Mouse (Mus musculus): Measurements from ENCODE around the gene Tarm1.
A peak's percentile ranks its signal among the peaks of the same experiment; 100 is the strongest.

Tarm1 gene

DNA sequence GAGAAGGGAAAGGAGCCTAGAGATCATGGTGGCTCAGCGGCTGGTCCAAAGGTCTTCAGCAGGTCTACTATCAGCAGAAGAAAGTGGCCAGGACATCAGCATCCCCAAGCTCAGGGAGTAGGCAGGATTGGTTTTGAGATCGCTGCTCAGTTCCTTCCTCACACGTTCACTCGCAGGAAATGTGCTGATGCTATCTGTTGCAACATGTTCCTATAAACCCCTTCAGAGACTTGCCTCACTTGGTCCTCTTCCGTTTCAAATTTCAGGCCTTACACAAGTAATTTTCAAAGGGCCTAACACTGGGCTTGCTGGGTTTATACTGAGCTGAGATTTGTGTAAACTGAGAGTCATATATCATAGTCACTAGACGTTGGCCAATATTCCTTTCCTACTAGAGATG, at the start of gene Tarm1:
Tarm1 (minus strand) TSS at position 186 of the 400 bp plus-strand sequence.
- DNase-seq, result no peak

GRCm38 (mm10) chr7:3505913-3506312, 3.5 kb upstream of the Tarm1 start:
- DNase-seq, result no peak

DNA sequence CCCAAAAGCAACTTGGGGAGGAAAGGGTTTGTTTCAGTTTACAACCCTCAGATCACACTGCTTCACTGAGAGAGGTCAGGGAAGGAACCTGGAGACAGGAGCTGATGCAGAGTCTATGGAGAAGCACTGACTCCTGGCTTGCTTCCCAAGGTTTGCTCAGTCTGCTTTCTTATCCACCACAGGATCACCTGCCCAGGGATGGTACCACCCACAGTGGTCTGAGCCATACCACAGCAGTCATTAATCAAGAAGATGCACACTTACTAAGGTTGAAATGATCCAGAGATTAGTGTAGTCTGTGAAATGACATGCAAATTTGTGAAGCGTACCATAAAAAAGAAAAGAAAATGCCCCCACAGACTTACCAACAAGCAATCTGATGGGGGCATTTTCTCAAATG, 2.0 kb downstream of the Tarm1 start:
- DNase-seq, result no peak

DNA sequence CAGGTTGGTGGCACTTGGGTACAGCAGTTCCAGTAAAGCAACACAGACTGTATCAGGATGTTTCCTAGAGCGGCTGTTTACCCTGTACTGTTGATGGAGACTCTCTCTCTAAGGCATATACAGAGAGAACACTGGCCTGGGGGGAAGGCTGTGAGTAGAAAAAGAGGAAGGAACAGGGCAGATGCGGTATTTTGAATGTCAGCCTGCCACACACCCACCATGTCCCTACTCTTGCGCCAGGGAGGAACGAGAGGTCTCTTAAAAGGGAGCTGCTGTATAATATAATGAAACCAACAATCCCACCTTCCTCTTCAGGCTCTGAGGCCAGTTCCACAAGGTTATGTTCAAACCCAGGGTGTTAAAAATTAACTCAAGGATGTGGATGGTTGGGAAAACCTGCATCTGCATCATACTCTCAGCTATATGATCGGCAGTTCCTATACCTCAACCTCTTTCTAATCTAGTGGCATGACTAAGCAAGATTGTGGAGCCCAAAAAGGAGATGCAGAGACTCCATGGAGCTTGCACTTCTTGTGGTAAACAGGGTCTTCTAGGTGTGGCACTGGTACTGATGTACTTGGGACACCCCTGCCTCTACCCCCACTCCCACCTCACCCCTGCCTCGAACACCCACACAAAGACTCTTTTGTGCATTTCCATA, 20.3 kb downstream of the Tarm1 start:
- DNase-seq, result no peak

DNA sequence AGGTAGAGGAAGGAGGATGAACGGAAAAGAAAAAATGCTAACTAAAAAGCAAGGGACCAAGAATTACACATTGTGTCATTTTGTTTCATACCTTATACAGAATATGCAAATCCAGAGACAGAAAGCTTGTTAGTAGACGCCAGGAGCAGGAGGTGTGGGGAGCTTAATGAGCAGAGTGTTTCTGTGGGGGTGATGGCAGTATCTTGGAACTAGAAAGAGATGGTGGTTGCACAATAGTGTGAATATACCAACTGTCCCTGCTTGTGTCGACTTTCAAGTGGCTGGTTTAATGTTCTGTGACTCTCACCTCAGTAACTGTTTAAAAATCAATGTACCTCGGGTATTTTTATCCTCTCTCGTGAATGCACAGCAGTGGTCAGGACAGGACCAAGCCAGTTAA, 25.7 kb downstream of the Tarm1 start:
- no peak for DNase-seq

DNA sequence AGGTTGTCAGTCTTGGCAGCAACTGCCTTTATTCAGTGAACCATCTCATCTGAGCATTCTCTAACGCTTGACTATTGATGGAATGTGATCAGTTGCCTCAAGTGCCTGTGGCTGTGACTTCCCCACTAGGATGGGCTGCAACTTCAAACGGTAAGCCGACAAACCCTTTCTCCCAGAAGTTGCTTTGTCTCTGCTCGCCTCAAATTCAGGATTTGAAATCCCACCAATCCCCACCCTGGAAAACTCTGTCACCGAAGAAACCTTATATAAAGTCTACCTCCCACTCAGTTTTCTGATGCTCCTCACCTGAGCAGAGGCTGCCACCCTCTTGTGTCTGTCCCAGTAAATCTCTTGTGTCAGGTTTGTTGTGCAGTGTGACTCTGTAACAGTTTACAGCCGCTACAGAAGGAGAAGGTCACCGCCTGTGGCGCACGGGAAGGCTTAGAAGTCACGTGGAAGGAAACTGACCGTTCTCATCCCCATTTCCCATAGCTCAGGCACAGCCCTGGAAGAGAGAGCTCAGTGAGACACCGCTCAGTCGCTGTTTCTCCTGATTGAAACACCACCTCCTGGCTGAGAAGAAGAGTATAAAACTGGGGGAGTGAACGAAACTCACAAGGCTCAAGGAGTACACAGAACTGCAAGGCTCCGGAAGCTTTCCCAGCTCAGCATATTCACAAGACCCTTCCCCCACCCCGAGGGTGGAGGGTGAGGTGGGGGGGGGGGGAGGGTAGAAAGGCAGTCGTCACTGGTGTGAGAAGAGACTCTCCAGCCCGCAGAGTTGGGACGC, 27.9 kb downstream of the Tarm1 start:
- DNase-seq, result no peak

DNA sequence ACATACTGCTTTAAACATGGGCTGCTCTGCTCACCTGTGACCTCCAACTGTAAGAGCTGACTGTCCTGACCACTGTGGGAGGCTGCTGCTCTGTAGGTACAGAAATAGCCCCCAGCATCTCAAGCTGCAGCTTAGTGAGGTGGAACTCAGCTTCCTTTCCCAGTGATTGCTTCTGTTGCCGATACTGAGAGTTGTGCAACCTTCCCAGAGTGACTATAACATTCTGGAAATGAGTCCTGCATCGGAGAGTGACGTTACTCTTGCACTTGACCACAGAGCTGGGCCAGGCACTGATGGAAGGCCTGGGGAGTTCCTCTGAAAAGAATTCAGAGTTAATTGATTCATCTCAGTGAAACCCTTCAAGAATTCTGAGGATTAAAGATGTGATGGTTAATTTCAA, 29.6 kb downstream of the Tarm1 start:
- no peak for DNase-seq

DNA sequence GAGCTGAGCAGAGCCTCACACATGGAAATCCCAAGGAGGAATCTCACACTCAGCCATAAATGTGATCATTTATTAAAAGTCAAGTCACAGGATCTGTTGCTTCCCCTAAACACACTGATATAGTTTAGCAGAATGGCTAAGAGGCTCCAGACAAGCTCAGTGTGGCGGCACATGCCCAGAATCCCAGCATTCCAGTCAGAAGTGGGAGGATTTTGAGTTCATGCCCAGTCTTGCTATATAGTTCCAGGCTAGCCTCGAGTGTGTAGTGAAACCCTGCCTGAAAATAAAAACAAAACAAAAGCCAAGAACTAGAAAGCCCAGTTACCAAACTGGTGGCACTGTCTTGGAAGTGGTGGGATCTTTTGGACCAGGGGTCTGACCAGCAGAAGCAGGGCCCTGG, 33.8 kb downstream of the Tarm1 start:
- no peak for DNase-seq

DNA sequence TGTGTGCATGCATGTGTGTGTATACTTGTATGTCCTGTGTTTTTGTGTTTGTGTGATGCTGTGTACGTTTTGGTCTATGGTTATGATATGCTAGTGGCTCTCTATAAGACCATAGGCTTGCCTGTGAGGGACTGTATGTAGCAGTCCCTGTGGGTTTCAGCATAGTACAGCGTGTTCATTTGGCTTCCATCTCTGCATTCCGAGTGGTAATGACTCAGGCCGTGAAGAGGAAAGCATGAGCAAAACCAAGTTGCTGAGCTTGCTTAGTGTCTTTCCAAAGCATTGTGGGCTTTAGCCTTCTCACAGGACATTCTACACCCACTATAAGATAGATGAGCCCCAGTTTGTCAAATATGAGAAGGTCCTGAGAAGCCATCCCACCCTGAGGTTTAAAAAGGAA, 39.1 kb downstream of the Tarm1 start:
- no peak for DNase-seq

GRCm38 (mm10) chr7:3460261-3460660, 42.2 kb downstream of the Tarm1 start:
- DNase-seq, result no peak

DNA sequence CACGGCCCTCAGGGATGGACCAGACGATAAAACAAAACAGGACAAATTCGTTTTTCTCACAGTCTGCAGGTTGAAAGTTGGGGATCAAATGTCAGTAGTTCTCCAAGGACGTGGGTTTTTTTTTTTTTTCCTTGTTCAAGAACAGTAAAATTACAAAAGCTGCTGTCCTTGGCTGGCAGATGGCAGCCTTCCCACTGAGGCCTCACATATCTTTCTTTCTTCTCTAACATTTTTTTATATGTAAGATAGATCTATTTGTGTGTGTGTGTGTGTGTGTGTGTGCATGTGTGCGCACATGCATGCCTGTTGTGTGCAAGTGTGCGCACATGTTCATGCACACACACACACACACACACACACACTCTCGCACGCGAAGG, 44.6 kb downstream of the Tarm1 start:
- no peak for DNase-seq

DNA sequence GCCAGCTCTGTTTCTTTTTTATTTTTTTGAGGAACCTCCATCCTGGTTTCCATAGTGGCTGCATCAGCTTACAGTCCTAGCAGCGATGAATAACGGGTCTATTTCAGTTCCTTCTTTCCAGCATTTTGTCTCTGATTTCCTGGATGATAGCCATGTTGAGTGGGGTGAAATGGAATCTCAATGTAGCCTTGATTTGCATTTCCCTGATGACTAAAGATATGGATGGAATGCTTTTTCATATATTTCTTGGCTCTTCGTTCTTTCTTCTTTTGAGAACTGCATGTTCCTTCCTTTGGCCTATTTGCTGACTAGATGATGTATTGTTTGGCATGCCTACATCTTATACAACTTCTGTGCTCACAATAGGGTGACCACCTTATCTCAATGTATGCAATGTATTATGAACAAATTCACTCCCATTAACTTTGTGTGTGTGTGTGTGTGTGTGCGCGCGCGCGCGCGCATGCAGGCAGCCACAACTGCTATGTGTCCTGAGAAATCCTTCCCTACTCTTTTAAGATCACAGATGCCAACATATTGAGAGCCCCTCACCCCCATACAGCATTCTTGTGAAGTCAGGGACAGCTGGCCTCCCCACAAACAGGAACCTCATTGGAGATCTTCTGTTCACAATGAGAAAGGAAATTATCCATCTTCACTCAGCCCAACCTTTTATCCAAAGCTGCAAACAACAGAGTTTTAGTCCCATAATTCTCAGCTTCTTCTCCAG, 45.1 kb downstream of the Tarm1 start:
- DNase-seq, result no peak

DNA sequence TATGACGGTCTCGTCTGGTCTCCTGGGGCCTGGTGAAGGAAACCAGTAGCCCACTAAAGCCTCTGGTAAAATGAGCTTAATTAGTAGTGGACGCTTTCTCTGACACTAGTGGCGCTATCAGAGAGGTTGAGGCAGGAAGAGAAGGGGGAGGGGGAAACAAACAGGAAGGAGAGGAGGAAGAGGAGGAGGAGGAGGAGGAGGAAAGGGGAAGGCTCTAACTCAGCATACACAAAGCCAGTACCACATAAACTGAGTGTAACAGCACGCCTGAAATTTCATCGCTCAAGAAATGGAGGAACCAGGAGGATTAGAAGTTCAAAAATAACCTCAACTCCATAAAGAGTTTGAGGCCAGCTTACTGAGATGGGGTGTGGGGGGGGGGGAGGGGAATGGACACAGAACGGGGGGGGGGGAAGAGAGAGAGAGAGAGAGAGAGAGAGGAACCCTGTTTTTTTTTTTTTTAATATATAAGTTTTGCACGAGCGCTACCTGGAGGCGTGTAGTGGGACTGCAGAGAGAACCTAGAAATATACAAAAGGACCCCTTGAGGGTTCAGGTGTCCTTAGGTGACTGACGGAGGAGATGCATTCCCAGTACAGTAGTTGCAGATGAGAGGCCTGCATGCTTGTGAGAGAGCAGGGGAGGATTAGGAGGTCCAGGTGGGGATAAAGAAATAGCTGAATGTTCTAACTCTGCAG, 48.8 kb downstream of the Tarm1 start:
- DNase-seq, result no peak

- DNase-seq, result no peak
Measured at GRCm38 (mm10) chr7:3452821-3453485, 49.5 kb downstream of the Tarm1 start.

DNA sequence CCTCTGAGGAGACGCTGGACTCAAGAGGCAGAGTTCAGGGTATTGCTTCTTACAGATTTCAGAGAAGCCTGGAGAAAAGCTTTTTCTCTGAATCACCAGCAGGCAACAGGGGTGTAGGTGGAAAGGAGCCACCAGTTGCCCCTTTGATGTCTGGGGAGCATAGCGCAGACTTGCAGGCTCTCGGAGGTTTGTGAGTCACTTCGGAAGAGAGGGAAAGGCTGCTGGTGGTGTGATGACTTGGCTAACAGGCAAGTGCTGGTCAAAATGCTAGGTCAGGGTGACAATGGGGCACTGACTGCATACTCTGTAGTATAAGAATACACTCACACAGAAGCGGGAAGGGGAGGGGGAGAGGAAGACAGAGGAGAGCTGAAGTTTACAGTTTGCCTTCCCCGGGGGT, 51.3 kb downstream of the Tarm1 start:
- DNase-seq, result no peak

DNA sequence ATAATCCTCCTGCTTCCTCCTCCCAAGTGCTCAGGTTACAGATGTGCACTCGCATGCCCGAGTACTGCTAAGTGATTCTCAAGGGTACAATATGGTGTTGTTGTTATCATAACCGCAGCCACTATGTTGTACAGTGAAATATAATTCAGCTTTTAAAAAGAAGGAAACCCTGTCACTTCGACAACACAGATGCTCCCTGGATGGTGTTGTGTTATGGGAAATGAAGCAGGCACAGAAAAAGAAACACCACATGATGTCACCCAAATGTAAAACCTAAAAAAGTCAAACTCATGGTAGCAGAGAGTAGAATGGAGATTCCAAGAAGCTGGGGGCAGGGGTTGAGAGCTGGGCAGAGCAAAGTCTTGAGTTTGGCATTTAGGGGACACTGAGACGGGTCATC, 51.8 kb downstream of the Tarm1 start:
- no peak for DNase-seq

GRCm38 (mm10) chr7:3448737-3449454, 53.5 kb downstream of the Tarm1 start:
- DNase-seq, result peak; percentile 77

- DNase-seq, result no peak
Measured at GRCm38 (mm10) chr7:3447026-3447425, 55.4 kb downstream of the Tarm1 start.

DNA sequence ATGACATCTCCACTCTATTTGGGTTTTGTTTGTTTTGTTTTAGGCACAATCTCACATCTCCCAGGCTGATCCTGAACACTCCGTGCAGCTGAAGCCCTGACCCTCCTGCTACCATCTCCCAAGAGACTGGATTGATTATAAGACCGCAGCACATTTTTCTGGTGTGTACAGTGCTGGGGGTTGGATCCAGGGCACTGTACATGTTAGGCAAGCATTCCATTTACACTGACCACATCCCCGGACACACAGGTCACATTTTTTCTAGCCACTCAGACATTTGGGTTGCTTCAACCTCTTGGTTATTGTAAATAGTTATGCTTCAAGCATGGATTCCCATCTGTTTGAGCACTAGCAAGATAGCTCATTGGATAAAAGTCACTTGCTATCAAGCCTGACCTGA, 55.8 kb downstream of the Tarm1 start:
- DNase-seq, result no peak

DNA sequence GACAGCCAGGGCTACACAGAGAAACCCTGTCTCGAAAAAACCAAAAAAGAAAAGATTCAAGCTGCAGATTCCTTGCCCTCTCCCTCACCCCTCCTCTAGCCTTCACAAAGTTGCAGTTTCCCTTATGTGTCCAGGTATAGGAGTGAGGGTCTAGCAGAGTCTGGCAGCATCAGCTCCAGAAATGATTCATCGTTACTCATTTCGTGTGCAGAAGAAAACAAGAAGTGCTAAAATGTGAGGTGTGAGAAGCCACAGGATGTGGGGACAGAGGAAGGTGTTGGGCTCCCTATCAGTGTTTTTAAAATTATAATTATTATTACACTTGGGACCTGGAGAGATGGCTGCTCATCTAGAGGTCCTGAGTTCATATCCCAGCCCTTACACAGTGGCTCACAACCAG, 57.7 kb downstream of the Tarm1 start:
- no peak for DNase-seq

DNA sequence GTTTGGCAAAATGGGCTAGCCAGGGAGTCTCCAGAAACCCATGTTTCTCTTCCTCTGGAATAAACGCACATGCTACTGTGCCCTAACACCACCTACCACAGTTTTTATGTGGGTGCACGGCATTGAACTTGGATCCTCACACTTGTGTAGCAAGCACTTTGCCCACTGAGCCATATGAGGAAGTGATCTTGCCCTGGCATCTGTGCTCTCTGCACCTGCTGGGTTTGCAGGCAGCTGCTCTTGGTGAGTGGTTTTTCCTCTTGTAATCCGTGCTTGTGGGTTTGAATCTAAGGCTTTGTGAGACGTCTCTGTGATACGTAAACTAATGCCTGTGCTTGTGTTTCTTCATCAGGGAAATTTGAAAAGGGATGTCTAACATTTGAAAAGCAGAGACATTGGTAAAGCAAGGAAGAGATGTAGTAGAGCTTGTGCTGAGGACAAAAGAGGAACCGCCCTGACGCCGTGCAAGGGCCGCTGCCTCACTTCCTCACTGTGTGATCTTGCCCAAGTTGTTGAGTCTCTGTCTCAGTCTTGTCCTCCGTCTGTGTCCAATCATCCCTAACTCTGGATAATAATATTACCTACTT, 59.9 kb downstream of the Tarm1 start:
- DNase-seq, result no peak

DNA sequence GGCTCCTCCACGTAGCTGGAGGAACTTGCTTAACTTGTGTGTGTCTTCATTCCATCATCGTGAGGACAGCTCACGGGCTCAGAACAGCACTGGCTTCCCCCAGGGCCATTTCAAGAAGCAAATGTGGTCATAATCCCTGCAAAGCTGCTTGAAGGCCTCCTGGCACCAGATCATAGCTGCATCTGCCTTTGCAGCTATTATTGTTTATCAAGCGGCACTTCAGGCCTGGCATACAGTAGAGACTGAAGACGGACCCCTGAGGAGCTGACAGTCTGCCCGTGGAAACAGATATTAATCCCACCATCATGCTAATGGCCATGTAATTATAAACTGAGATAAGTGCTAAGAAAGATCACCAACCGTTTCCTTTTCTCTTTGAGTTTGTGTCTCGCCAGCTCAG, 61.9 kb downstream of the Tarm1 start:
- no peak for DNase-seq

All from lung, postnatal 10 days (tissue).